Mouse (Mus musculus) hindbrain, postnatal 0 days (tissue): ENCODE measurements around the gene Ubxn11. TPM values are rescaled to one million over a fixed set of nuclear protein-coding genes. Genes with fewer than 3 reads are reported as not detected.

Source experiments
- ATAC-seq: fragments of 200-750 bp; cut with Nextera tagmentation; 2 replicates; pipeline ENCODE4 v1.8.0; 2017; ENCODE audit warnings: mild to moderate bottlenecking, moderate TSS enrichment, moderate library complexity
- DNase-seq: peaks from one replicate; pipeline ENCODE4 v3.0.0-alpha.2; 2015; ENCODE audit warnings: low spot score
- H3K27ac ChIP-seq: fragments of 300-500 bp; sonication (generic); 2 replicates; pipeline ENCODE4 v1.5.1; 2014; ENCODE audit warnings: mild to moderate bottlenecking
- H3K27me3 ChIP-seq: fragments of 300-500 bp; sonication (generic); 2 replicates; pipeline ENCODE4 v1.6.1; 2014; ENCODE audit warnings: low read length, mixed read lengths; ENCODE audit not compliant: insufficient read depth
- H3K36me3 ChIP-seq: fragments of 300-500 bp; sonication (generic); 2 replicates; pipeline ENCODE4 v1.6.1; 2014; ENCODE audit warnings: low read length, mixed read lengths; ENCODE audit not compliant: insufficient read depth
- H3K4me1 ChIP-seq: fragments of 300-500 bp; sonication (generic); 2 replicates; pipeline ENCODE4 v1.6.1; 2014; ENCODE audit warnings: antibody characterized with exemption, low read length, mixed read lengths; ENCODE audit not compliant: insufficient read depth
- H3K4me2 ChIP-seq: fragments of 300-500 bp; sonication (generic); 2 replicates; pipeline ENCODE4 v1.6.1; 2014; ENCODE audit warnings: low read depth, mild to moderate bottlenecking, low read length, moderate library complexity, mixed read lengths
- H3K4me3 ChIP-seq: fragments of 300-500 bp; sonication (generic); 2 replicates; pipeline ENCODE4 v1.5.1; 2014; ENCODE audit warnings: low read length
- H3K9ac ChIP-seq: fragments of 300-500 bp; sonication (generic); replicated peaks from 2 replicates; pipeline ENCODE4 v1.6.1; 2014; ENCODE audit warnings: mild to moderate bottlenecking, low read length, moderate library complexity, mixed read lengths
- H3K9me3 ChIP-seq: fragments of 300-500 bp; sonication (generic); 2 replicates; pipeline ENCODE4 v1.6.1; 2016; ENCODE audit warnings: low read length, mixed read lengths
- CTCF ChIP-seq: IDR thresholded peaks from 2 replicates; pipeline ENCODE4 v1.5.1; 2016; ENCODE audit warnings: antibody characterized with exemption, control low read depth, low read depth
- WGBS: fragments of 180-500 bp; shearing (Covaris S2); extraction: QIAGEN DNeasy Blood & Tissue Kit; methylation state at CpG from one replicate; pipeline ENCODE4 v1.1.7; 2014; 5-methylcytosine and 5-hydroxymethylcytosine counted together
- polyA plus RNA-seq: library from polyadenylated mRNA; unstranded; fragments of >200 nt; fragmentation: Nextera tagmentation; extraction: Ambion mirVana; gene quantifications from 2 replicates; pipeline ENCODE4 v1.2.1, GENCODE M21; 2015
- total RNA-seq: library from RNA; depleted of rRNA; stranded (reverse); fragments of >200 nt; gene quantifications from 2 replicates; pipeline ENCODE4 v1.2.3, GENCODE M21; 2014

The Ubxn11 gene
- total and polyA plus RNA-seq, 2 experiments from 2014 or later, result 8.9 to 14.0 TPM

- no peak for TF ChIP-seq CTCF
- ATAC-seq (no peak), DNase-seq (no peak)
- no peaks in the 10 kb centered on the region for H3K4me1 ChIP-seq
- no peaks in the 10 kb centered on the region for H3K9me3 ChIP-seq
- H3K9ac ChIP-seq, result no peak overlapping the region
- no peak overlapping the region for H3K4me3 ChIP-seq
- no peaks in the 10 kb centered on the region for H3K27me3 ChIP-seq
- H3K4me2 ChIP-seq, result no peak overlapping the region
- 84% methylated on average over 5 of the region's 5 CpGs for WGBS
- H3K36me3 ChIP-seq, result no peaks in the 10 kb centered on the region
- no peak overlapping the region for H3K27ac ChIP-seq
These were observed 5.3 kb upstream of the Ubxn11 start for GRCm38 (mm10) chr4:134097015-134097608.

GRCm38 (mm10) chr4:134098628-134099027 is 3.7 kb upstream of the Ubxn11 start:
- no peak overlapping the region for H3K4me3 ChIP-seq
- no peaks in the 10 kb centered on the region for H3K27me3 ChIP-seq
- H3K27ac ChIP-seq, result no peak overlapping the region
- no peak for TF ChIP-seq CTCF
- DNase-seq (no peak), ATAC-seq (no peak)
- H3K4me2 ChIP-seq, result no peak overlapping the region
- H3K9ac ChIP-seq, result no peak overlapping the region
- no peaks in the 10 kb centered on the region for H3K36me3 ChIP-seq
- WGBS, result 83% methylated on average over 8 of the region's 8 CpGs
- no peaks in the 10 kb centered on the region for H3K9me3 ChIP-seq
- H3K4me1 ChIP-seq, result no peaks in the 10 kb centered on the region

GRCm38 (mm10) chr4:134100245-134100644 is 2.1 kb upstream of the Ubxn11 start:
- WGBS, result 84% methylated on average over 4 of the region's 4 CpGs
- DNase-seq (no peak), ATAC-seq (no peak)
- no peaks in the 10 kb centered on the region for H3K4me1 ChIP-seq
- H3K27ac ChIP-seq, result no peak overlapping the region
- no peaks in the 10 kb centered on the region for H3K9me3 ChIP-seq
- no peak overlapping the region for H3K4me3 ChIP-seq
- H3K36me3 ChIP-seq, result no peaks in the 10 kb centered on the region
- no peaks in the 10 kb centered on the region for H3K27me3 ChIP-seq
- H3K4me2 ChIP-seq, result no peak overlapping the region
- no peak for TF ChIP-seq CTCF
- no peak overlapping the region for H3K9ac ChIP-seq

- Histone ChIP-seq H3K4me2 (peak overlapping the region; percentile 62), H3K4me1 (no peaks in the 10 kb centered on the region), H3K9me3 (no peaks in the 10 kb centered on the region), H3K9ac (peak overlapping the region; percentile 42; the same call in 1 of the 2 replicates), H3K27ac (no peak overlapping the region), H3K4me3 (peak overlapping the region; percentile 68), H3K27me3 (no peaks in the 10 kb centered on the region), H3K36me3 (no peaks in the 10 kb centered on the region)
- ATAC-seq (peak; percentile 75; the same call in 1 of the 2 replicates), DNase-seq (no peak)
- 3% methylated on average over 21 of the region's 21 CpGs for WGBS
- TF ChIP-seq CTCF, result no peak
These were observed 361 bp downstream of the Ubxn11 start for GRCm38 (mm10) chr4:134102742-134103119.

- no peak overlapping the region for H3K4me3 ChIP-seq
- H3K4me2 ChIP-seq, result no peak overlapping the region
- H3K9me3 ChIP-seq, result no peaks in the 10 kb centered on the region
- H3K36me3 ChIP-seq, result no peaks in the 10 kb centered on the region
- ATAC-seq (no peak), DNase-seq (no peak)
- no peak overlapping the region for H3K9ac ChIP-seq
- no peaks in the 10 kb centered on the region for H3K4me1 ChIP-seq
- H3K27me3 ChIP-seq, result no peaks in the 10 kb centered on the region
- WGBS, result 79% methylated on average over 7 of the region's 7 CpGs
- TF ChIP-seq CTCF, result no peak
- H3K27ac ChIP-seq, result no peak overlapping the region
These were observed 3.7 kb downstream of the Ubxn11 start for GRCm38 (mm10) chr4:134106105-134106504.

- no peak for DNase-seq
- ATAC-seq, result no peak
- Histone ChIP-seq H3K9ac (no peak overlapping the region), H3K27ac (no peak overlapping the region), H3K36me3 (no peaks in the 10 kb centered on the region), H3K9me3 (no peaks in the 10 kb centered on the region), H3K27me3 (no peaks in the 10 kb centered on the region), H3K4me3 (no peak overlapping the region), H3K4me1 (no peaks in the 10 kb centered on the region), H3K4me2 (no peak overlapping the region)
- WGBS, result 82% methylated on average over 7 of the region's 7 CpGs
- no peak for TF ChIP-seq CTCF
These were observed 5.4 kb downstream of the Ubxn11 start for GRCm38 (mm10) chr4:134107730-134108129.

GRCm38 (mm10) chr4:134108196-134108595 is 5.8 kb downstream of the Ubxn11 start:
- Histone ChIP-seq H3K9ac (no peak overlapping the region), H3K36me3 (no peaks in the 10 kb centered on the region), H3K9me3 (no peaks in the 10 kb centered on the region), H3K4me2 (no peak overlapping the region), H3K27ac (no peak overlapping the region), H3K4me3 (no peak overlapping the region), H3K27me3 (no peaks in the 10 kb centered on the region), H3K4me1 (no peaks in the 10 kb centered on the region)
- ATAC-seq (no peak), DNase-seq (no peak)
- no peak for TF ChIP-seq CTCF
- 67% methylated on average over 5 of the region's 5 CpGs for WGBS
